Mouse (Mus musculus) right cerebral cortex, postnatal 14 days (tissue): ENCODE data around the gene Nme7.

Source experiments
- DNase-seq: peaks from one replicate; pipeline ENCODE4 v3.0.0; 2022

Gene Nme7

GRCm38 (mm10) chr1:164321408-164321807 lies 17.5 kb downstream of the Nme7 start:
- DNase-seq = no peak

GRCm38 (mm10) chr1:164322987-164323650 lies 19.2 kb downstream of the Nme7 start:
- no peak for DNase-seq

GRCm38 (mm10) chr1:164324221-164324620 lies 20.3 kb downstream of the Nme7 start:
- no peak for DNase-seq

GRCm38 (mm10) chr1:164324878-164325277 lies 21.0 kb downstream of the Nme7 start:
- no peak for DNase-seq

GRCm38 (mm10) chr1:164326600-164327155 lies 22.8 kb downstream of the Nme7 start:
- DNase-seq = peak; percentile 47

- no peak for DNase-seq
Observed at GRCm38 (mm10) chr1:164327764-164328163, 23.8 kb downstream of the Nme7 start.

- no peak for DNase-seq
Observed at GRCm38 (mm10) chr1:164332559-164332958, 28.6 kb downstream of the Nme7 start.

GRCm38 (mm10) chr1:164335435-164335834 lies 31.5 kb downstream of the Nme7 start:
- DNase-seq = no peak

GRCm38 (mm10) chr1:164335846-164336245 lies 31.9 kb downstream of the Nme7 start:
- DNase-seq = peak; percentile 45

GRCm38 (mm10) chr1:164342161-164342560 lies 38.2 kb downstream of the Nme7 start:
- peak; percentile 43 for DNase-seq

GRCm38 (mm10) chr1:164353443-164353842 lies 49.5 kb downstream of the Nme7 start:
- DNase-seq = no peak

GRCm38 (mm10) chr1:164357995-164358394 lies 54.1 kb downstream of the Nme7 start:
- DNase-seq = no peak

- no peak for DNase-seq
Observed at GRCm38 (mm10) chr1:164361997-164362396, 58.1 kb downstream of the Nme7 start.

GRCm38 (mm10) chr1:164366156-164367128 lies 62.5 kb downstream of the Nme7 start:
- peak; percentile 80 for DNase-seq

GRCm38 (mm10) chr1:164368152-164368551 lies 64.2 kb downstream of the Nme7 start:
- no peak for DNase-seq

GRCm38 (mm10) chr1:164369781-164370180 lies 65.9 kb downstream of the Nme7 start:
- DNase-seq = no peak

- no peak for DNase-seq
Observed at GRCm38 (mm10) chr1:164373029-164373428, 69.1 kb downstream of the Nme7 start.

- DNase-seq = no peak
Observed at GRCm38 (mm10) chr1:164374020-164374419, 70.1 kb downstream of the Nme7 start.

GRCm38 (mm10) chr1:164375626-164376025 lies 71.7 kb downstream of the Nme7 start:
- no peak for DNase-seq

GRCm38 (mm10) chr1:164376761-164377487 lies 73.0 kb downstream of the Nme7 start:
- DNase-seq = no peak

- no peak for DNase-seq
Observed at GRCm38 (mm10) chr1:164383621-164384020, 79.7 kb downstream of the Nme7 start.

GRCm38 (mm10) chr1:164384354-164384753 lies 80.4 kb downstream of the Nme7 start:
- DNase-seq = no peak

- no peak for DNase-seq
Observed at GRCm38 (mm10) chr1:164384972-164385371, 81.1 kb downstream of the Nme7 start.
